Mouse (Mus musculus) small intestine, adult 2 months (tissue): ENCODE results near the gene Hectd1. TPM values are rescaled to one million over a fixed set of nuclear protein-coding genes. Genes with fewer than 3 reads are reported as not detected.

Experiments used
- H3K27ac ChIP-seq: fragments of 200-500 bp; 2 replicates; pipeline ENCODE4 v1.5.1; 2012; ENCODE audit warnings: low read depth, low read length, control low read depth, inconsistent platforms; ENCODE audit not compliant: insufficient read depth
- H3K27me3 ChIP-seq: fragments of 200-500 bp; 2 replicates; pipeline ENCODE4 v1.6.1; 2012; ENCODE audit warnings: mild to moderate bottlenecking, moderate library complexity, low read length, inconsistent platforms; ENCODE audit not compliant: control insufficient read depth, insufficient read depth
- H3K36me3 ChIP-seq: fragments of 200-500 bp; 2 replicates; pipeline ENCODE4 v1.6.1; 2012; ENCODE audit warnings: mild to moderate bottlenecking, low read length, control low read depth, inconsistent platforms; ENCODE audit not compliant: control insufficient read depth, insufficient read depth
- H3K4me1 ChIP-seq: fragments of 200-500 bp; 2 replicates; pipeline ENCODE4 v1.6.1; 2012; ENCODE audit warnings: low read length, inconsistent platforms, mixed read lengths; ENCODE audit not compliant: control insufficient read depth, insufficient read depth, insufficient read length
- H3K4me3 ChIP-seq: fragments of 200-500 bp; 2 replicates; pipeline ENCODE4 v1.5.1; 2012; ENCODE audit warnings: low read depth, mild to moderate bottlenecking, control low read depth, inconsistent platforms, low read length, moderate library complexity
- CTCF ChIP-seq: fragments of 200-500 bp; IDR thresholded peaks from 2 replicates; pipeline ENCODE4 v1.5.1; 2012; ENCODE audit warnings: low read depth, mild to moderate bottlenecking, control low read depth, inconsistent platforms, low read length, moderate library complexity, mixed read lengths; ENCODE audit not compliant: insufficient replicate concordance, insufficient read length; ENCODE audit errors: extremely low read depth
- POLR2A ChIP-seq: fragments of 200-500 bp; IDR thresholded peaks from 2 replicates; pipeline ENCODE4 v1.6.1; 2012; ENCODE audit warnings: low read depth, mild to moderate bottlenecking, control low read depth, inconsistent platforms, low read length, moderate library complexity
- WGBS: fragments of 180-500 bp; shearing (Covaris S2); methylation state at CpG from one replicate; pipeline ENCODE4 v1.1.7; 2018; 5-methylcytosine and 5-hydroxymethylcytosine counted together
- polyA plus RNA-seq: library from polyadenylated mRNA; depleted of rRNA; stranded (reverse); fragments of >200 nt; gene quantifications from 2 replicates; pipeline ENCODE4 v1.2.3, GENCODE M21; 2012

Gene Hectd1
- polyA plus RNA-seq, 1 experiment, result 6.7 TPM

- Histone ChIP-seq H3K27ac (no peak overlapping the region), H3K27me3 (no peaks in the 10 kb centered on the region), H3K4me1 (no peaks in the 10 kb centered on the region), H3K4me3 (no peak overlapping the region), H3K36me3 (peaks cover 8% of the 10 kb centered on the region)
- no peak for TF ChIP-seq POLR2A
- TF ChIP-seq CTCF, result no peak
- WGBS, result 79% methylated on average over 6 of the region's 6 CpGs
Measured at GRCm38 (mm10) chr12:51718617-51719016, 110.7 kb downstream of the Hectd1 start.

DNA sequence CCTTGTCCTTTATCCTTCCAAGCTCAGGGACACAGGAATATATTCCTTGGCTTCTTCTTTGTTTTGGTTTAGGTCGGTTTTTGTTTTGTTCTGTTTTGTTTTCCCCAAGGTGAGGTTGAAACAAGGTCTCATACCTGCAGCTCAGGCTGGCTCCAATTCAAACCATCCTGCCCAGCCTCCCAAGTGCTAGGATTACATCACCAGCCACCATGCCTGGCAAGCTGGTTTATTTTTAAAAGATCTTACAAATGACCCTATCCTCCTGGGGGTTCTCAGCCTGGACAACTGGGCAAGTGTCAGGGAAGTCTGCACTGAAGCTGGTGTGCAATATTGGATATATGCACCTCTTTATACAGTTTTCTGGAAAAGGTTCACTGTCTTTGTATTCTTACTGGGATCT lies 116.7 kb downstream of the Hectd1 start:
- no peak for TF ChIP-seq CTCF
- no peak for TF ChIP-seq POLR2A
- Histone ChIP-seq H3K27ac (no peak overlapping the region), H3K4me3 (no peak overlapping the region), H3K27me3 (no peaks in the 10 kb centered on the region), H3K36me3 (0 out of 2 replicates have a peak, but pooled peaks cover 1% of the 10 kb centered on the region), H3K4me1 (no peaks in the 10 kb centered on the region)
- WGBS, result 80% methylated on average over 1 of the region's 1 CpGs

- TF ChIP-seq POLR2A, result no peak
- TF ChIP-seq CTCF, result no peak
- H3K4me3 ChIP-seq, result no peak overlapping the region
- no peaks in the 10 kb centered on the region for H3K36me3 ChIP-seq
- 70% methylated on average over 5 of the region's 5 CpGs for WGBS
- no peak overlapping the region for H3K27ac ChIP-seq
- H3K27me3 ChIP-seq, result no peaks in the 10 kb centered on the region
- peaks cover 6% of the 10 kb centered on the region; the same call in 1 of the 2 replicates for H3K4me1 ChIP-seq
Measured at GRCm38 (mm10) chr12:51710154-51710553, 119.2 kb downstream of the Hectd1 start.

GRCm38 (mm10) chr12:51709741-51710140 lies 119.6 kb downstream of the Hectd1 start:
- no peaks in the 10 kb centered on the region for H3K27me3 ChIP-seq
- H3K27ac ChIP-seq, result no peak overlapping the region
- peaks cover 6% of the 10 kb centered on the region; the same call in 1 of the 2 replicates for H3K4me1 ChIP-seq
- TF ChIP-seq CTCF (no peak), POLR2A (no peak)
- no peaks in the 10 kb centered on the region for H3K36me3 ChIP-seq
- H3K4me3 ChIP-seq, result no peak overlapping the region
- WGBS, result 76% methylated on average over 3 of the region's 3 CpGs

DNA sequence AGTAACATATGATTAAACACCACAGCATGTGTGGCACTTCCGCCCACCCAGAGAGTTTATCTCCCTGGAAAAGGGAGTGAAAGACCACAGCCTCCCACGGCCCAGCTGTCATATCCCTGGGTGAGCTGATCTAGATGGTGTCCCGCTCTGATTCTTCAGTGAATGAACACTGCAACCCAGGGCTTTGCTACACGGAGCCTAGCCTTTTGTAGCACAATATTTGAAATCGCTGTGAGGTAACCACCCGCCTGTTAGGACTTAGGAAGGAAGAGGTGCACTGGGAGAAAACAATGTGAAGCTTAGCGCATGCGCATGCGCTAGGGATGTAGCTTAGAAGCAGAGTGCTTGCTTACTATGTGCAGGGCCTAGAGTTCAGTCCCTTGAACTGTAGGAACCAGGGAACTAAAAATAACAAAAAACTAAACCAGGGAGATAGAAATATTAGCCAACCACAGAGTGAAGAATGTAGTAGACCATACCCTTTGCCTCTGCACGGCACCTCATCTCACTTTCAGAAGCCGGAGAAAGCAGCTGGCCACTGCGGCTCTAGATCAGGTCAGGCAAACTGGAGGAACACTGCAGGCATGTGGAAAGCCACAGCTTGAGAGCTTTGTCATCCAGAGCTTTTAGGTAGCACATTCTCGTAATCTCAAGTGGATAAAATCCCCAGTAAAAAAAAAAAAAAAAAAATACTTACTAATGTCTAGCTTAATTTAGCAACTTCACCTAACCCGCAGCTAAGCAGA lies 120.2 kb downstream of the Hectd1 start:
- Histone ChIP-seq H3K4me3 (no peak overlapping the region), H3K4me1 (peaks cover 6% of the 10 kb centered on the region; the same call in 1 of the 2 replicates), H3K27me3 (no peaks in the 10 kb centered on the region), H3K36me3 (no peaks in the 10 kb centered on the region), H3K27ac (no peak overlapping the region)
- TF ChIP-seq CTCF (no peak), POLR2A (no peak)
- 75% methylated on average over 14 of the region's 14 CpGs for WGBS

GRCm38 (mm10) chr12:51706673-51707235 lies 122.6 kb downstream of the Hectd1 start:
- Histone ChIP-seq H3K27me3 (no peaks in the 10 kb centered on the region), H3K27ac (no peak overlapping the region), H3K4me3 (no peak overlapping the region), H3K4me1 (peaks cover 6% of the 10 kb centered on the region; the same call in 1 of the 2 replicates), H3K36me3 (no peaks in the 10 kb centered on the region)
- WGBS, result 38% methylated on average over 5 of the region's 5 CpGs
- no peak for TF ChIP-seq CTCF
- TF ChIP-seq POLR2A, result no peak

DNA sequence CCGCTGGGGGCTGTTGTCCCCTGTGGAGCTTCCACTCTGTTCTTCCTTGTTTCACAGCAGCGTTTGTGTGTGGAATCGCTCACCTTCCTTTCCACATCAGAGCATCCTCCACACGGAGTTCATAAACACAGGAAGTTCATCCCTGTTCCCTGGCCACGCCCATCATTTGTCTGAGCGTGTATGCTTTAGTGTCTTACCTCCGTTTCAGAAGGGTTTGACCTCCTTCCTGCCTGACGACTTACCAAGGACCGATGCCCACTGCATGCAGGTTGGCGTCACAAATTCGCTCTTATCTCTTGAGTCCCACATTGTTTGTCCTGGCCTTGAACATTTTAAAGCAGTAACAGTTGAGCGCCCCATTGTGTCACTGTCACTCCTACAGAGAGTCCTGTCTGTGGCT lies 123.6 kb downstream of the Hectd1 start:
- Histone ChIP-seq H3K27me3 (no peaks in the 10 kb centered on the region), H3K36me3 (no peaks in the 10 kb centered on the region), H3K27ac (no peak overlapping the region), H3K4me3 (no peak overlapping the region), H3K4me1 (peaks cover 6% of the 10 kb centered on the region; the same call in 1 of the 2 replicates)
- WGBS, result 57% methylated on average over 12 of the region's 12 CpGs
- TF ChIP-seq CTCF (no peak), POLR2A (no peak)

- H3K4me1 ChIP-seq, result peaks cover 9% of the 10 kb centered on the region; the same call in 1 of the 2 replicates
- H3K27me3 ChIP-seq, result no peaks in the 10 kb centered on the region
- H3K27ac ChIP-seq, result no peak overlapping the region
- no peak overlapping the region for H3K4me3 ChIP-seq
- no peaks in the 10 kb centered on the region for H3K36me3 ChIP-seq
- 81% methylated on average over 7 of the region's 7 CpGs for WGBS
- TF ChIP-seq POLR2A, result no peak
- TF ChIP-seq CTCF, result no peak
Measured at GRCm38 (mm10) chr12:51704572-51704971, 124.8 kb downstream of the Hectd1 start.
